Mouse (Mus musculus) hindbrain, embryonic 15.5 days (tissue): Measurements from ENCODE around the gene Psg22. TPM values are rescaled to one million over a fixed set of nuclear protein-coding genes. Genes with fewer than 3 reads are reported as not detected.
"Not testable (repeated sequence)": the region's sequence is repeated elsewhere in the genome, so short reads cannot be mapped to it uniquely, and the experiment has no call there.

Source experiments
- ATAC-seq: fragments of 200-750 bp; cut with Nextera tagmentation; 2 replicates; pipeline ENCODE4 v1.8.0; 2017; ENCODE audit warnings: low read depth, moderate number of reproducible peaks, moderate TSS enrichment; ENCODE audit not compliant: low FRiP score
- H3K27ac ChIP-seq: fragments of 300-500 bp; sonication (generic); replicated peaks from 2 replicates; pipeline ENCODE4 v1.5.1; 2015; ENCODE audit warnings: mild to moderate bottlenecking, inconsistent platforms
- H3K27me3 ChIP-seq: fragments of 300-500 bp; sonication (generic); 2 replicates; pipeline ENCODE4 v1.6.1; 2015; ENCODE audit warnings: control low read depth, inconsistent platforms
- H3K36me3 ChIP-seq: fragments of 300-500 bp; sonication (generic); 2 replicates; pipeline ENCODE4 v1.6.1; 2015; ENCODE audit warnings: control low read depth, inconsistent platforms
- H3K4me1 ChIP-seq: fragments of 300-500 bp; sonication (generic); replicated peaks from 2 replicates; pipeline ENCODE4 v1.6.1; 2015; ENCODE audit warnings: control low read depth, inconsistent platforms
- H3K4me2 ChIP-seq: fragments of 300-500 bp; sonication (generic); 2 replicates; pipeline ENCODE4 v1.6.1; 2015; ENCODE audit warnings: moderate library complexity, mild to moderate bottlenecking, inconsistent platforms
- H3K4me3 ChIP-seq: fragments of 300-500 bp; sonication (generic); 2 replicates; pipeline ENCODE4 v1.5.1; 2015; ENCODE audit warnings: mild to moderate bottlenecking, inconsistent platforms
- H3K9ac ChIP-seq: fragments of 300-500 bp; sonication (generic); 2 replicates; pipeline ENCODE4 v1.6.1; 2015; ENCODE audit warnings: inconsistent platforms
- H3K9me3 ChIP-seq: fragments of 300-500 bp; sonication (generic); 2 replicates; pipeline ENCODE4 v1.6.1; 2016; ENCODE audit warnings: control low read depth, inconsistent platforms
- WGBS: fragments of 180-500 bp; shearing (Covaris S2); methylation state at CpG from one replicate; pipeline ENCODE4 v1.1.7; 2015; 5-methylcytosine and 5-hydroxymethylcytosine counted together
- polyA plus RNA-seq: library from polyadenylated mRNA; unstranded; fragments of >200 nt; fragmentation: Nextera tagmentation; extraction: Ambion mirVana; gene quantifications from 2 replicates; pipeline ENCODE4 v1.2.1, GENCODE M21; 2015

Psg22 gene
- polyA plus RNA-seq, 1 experiment from 2014 or later: not detected

GRCm38 (mm10) chr7:18747420-18747819 lies 29.5 kb downstream of the Psg22 start:
- 52% methylated on average over 2 of the region's 2 CpGs for WGBS
- not testable (repeated sequence) for H3K36me3 ChIP-seq, H3K9me3 ChIP-seq, H3K4me1 ChIP-seq, H3K4me2 ChIP-seq, H3K4me3 ChIP-seq, H3K9ac ChIP-seq, H3K27ac ChIP-seq, ATAC-seq, H3K27me3 ChIP-seq

DNA sequence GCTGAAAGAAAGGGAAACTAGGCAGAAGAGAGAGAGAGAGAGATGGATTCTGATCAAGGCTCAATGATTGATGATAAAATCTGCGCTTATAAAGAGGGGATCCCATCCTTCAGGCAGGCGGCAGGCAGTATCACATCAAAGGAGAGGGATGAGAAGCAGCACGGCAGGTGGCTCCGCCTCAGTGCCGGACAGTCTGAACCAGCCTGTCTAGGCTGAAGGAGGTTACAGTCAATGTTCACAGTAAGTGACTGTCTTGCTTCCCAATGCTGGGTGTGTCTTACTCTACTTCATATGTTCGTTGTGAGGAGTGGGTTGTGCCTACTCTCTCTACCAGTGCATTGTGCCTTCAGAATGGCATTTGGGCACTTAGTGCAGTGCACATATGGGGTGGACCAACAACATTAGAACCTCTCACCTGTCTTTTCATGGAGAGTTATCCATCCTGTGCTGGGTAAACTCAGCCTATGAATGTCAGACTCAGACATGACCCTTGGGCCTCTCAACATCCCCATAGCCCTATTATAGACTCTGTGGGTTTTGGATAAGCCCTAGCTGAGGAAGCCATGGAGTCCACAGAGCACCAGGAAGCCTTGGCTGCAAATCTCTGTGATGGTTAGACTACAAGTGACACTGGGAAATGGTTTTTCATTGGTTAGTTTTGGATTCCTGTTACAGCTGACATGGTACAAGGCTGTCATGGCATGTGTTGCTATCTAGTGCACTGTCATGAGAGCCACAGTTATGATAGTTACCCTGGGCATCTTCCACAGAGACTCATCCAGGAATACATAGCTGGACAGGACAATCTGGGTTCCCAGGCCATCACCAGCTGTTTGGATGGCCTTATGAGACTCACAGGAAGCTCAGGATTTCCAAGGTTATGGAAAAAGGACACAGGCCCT lies 31.4 kb downstream of the Psg22 start:
- Histone ChIP-seq H3K4me3 (no peak overlapping the region), H3K9ac (no peak overlapping the region), H3K36me3 (no peaks in the 10 kb centered on the region), H3K27ac (no peak overlapping the region), H3K27me3 (peaks cover 8% of the 10 kb centered on the region; the same call in 1 of the 2 replicates), H3K4me2 (no peak overlapping the region), H3K9me3 (no peaks in the 10 kb centered on the region), H3K4me1 (peaks cover 6% of the 10 kb centered on the region)
- WGBS: 14% methylated on average over 6 of the region's 6 CpGs
- ATAC-seq: peak; percentile 77; the same call in 1 of the 2 replicates

DNA sequence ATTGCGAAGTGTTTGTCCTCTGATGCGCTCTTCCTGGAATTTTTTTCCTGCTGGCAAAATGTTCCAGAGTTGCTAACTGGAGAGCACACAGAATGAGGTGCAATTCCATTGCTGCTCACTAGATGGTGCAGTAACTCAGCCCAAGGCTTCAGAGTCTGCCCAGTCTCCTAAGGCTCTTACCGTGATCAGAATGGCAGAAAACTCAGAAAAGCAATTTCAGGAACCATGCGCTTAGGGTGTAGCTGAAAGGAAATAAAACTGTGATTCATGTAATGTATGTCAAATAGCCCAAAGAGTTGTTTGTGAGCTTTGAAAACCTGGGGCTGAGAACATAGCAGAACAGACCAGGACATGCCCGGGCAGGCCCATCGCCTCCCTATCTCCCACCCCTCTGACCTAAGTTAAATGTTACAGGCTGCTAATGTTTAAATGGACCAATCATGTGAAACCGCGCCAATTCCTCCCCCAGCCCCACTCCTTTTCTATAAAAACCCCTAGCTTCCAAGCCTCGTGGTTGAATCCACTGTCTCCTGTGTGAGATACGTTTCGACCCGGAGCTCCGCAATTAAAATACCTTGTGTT lies 32.1 kb downstream of the Psg22 start:
- H3K4me1 ChIP-seq, H3K27me3 ChIP-seq, H3K27ac ChIP-seq, H3K9me3 ChIP-seq, H3K4me3 ChIP-seq, H3K9ac ChIP-seq, H3K36me3 ChIP-seq: not testable (repeated sequence)
- 0 out of 2 replicates have a peak overlapping the region, but pooled peaks have one; percentile 7 for H3K4me2 ChIP-seq
- WGBS: 42% methylated on average over 11 of the region's 13 CpGs
- ATAC-seq: peak; percentile 90

DNA sequence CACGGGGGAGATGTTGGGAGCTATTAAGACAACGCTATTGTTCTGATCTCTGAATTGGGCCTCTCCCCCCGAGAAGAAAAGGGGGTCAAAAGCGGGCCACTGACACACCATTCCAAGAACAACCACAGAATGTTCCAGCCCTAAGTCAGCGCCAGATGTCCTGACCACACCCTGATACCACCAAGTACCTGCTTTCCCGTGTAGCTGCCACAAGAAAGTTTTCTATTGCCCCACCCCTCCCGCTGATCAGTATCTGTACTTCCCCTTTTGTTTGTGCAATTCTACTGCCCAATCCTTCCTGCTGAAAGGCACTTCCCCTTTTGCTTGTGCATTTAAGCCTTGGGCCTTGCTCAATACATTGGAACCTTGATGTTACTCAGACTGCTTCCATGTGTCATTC lies 42.3 kb downstream of the Psg22 start:
- H3K27ac ChIP-seq, H3K4me3 ChIP-seq, ATAC-seq, H3K36me3 ChIP-seq, H3K4me2 ChIP-seq, H3K9me3 ChIP-seq, H3K9ac ChIP-seq, H3K27me3 ChIP-seq, H3K4me1 ChIP-seq: not testable (repeated sequence)
- 92% methylated on average over 7 of the region's 7 CpGs for WGBS

- H3K4me3 ChIP-seq, H3K27me3 ChIP-seq, H3K36me3 ChIP-seq, H3K27ac ChIP-seq, H3K4me1 ChIP-seq, H3K9ac ChIP-seq, ATAC-seq, H3K9me3 ChIP-seq, H3K4me2 ChIP-seq: not testable (repeated sequence)
- 50% methylated on average over 1 of the region's 2 CpGs for WGBS
Observed at GRCm38 (mm10) chr7:18762885-18763284, 45.0 kb downstream of the Psg22 start.

Other genes starting within 250 kb of the Psg22 start
- not detected in 2 replicates for gene Psg26, start 233.9 kb upstream of the Psg22 start, polyA plus RNA-seq
- not detected in 2 replicates for gene Psg25, start 185.8 kb upstream of the Psg22 start, polyA plus RNA-seq
- gene Psg27, start 150.8 kb upstream of the Psg22 start, polyA plus RNA-seq: not detected in 2 replicates
- gene Psg23, start 101.6 kb upstream of the Psg22 start, polyA plus RNA-seq: not detected in 2 replicates
- gene Psg21, start 61.4 kb upstream of the Psg22 start, polyA plus RNA-seq: not detected in 2 replicates
- 0.08 TPM in 1 of 2 replicates, not detected in the other for gene Psg20, start 31.9 kb upstream of the Psg22 start, polyA plus RNA-seq
- gene Psg19, start 80.4 kb downstream of the Psg22 start, polyA plus RNA-seq: not detected in 2 replicates
- 0.06 TPM in 1 of 2 replicates, not detected in the other for gene Psg17, start 103.5 kb downstream of the Psg22 start, polyA plus RNA-seq
- 0.44 and 1.3 TPM in 2 replicates for gene Mill2, start 121.9 kb downstream of the Psg22 start, polyA plus RNA-seq
- gene Pglyrp1, start 153.2 kb downstream of the Psg22 start, polyA plus RNA-seq: 22.9 and 25.9 TPM in 2 replicates
- gene Ccdc61, start 192.3 kb downstream of the Psg22 start, polyA plus RNA-seq: 29.7 and 30.6 TPM in 2 replicates
- gene Nova2, start 207.8 kb downstream of the Psg22 start, polyA plus RNA-seq: 12.5 and 13.0 TPM in 2 replicates